Mouse (Mus musculus): ENCODE data around the gene Clec2i.

DNA sequence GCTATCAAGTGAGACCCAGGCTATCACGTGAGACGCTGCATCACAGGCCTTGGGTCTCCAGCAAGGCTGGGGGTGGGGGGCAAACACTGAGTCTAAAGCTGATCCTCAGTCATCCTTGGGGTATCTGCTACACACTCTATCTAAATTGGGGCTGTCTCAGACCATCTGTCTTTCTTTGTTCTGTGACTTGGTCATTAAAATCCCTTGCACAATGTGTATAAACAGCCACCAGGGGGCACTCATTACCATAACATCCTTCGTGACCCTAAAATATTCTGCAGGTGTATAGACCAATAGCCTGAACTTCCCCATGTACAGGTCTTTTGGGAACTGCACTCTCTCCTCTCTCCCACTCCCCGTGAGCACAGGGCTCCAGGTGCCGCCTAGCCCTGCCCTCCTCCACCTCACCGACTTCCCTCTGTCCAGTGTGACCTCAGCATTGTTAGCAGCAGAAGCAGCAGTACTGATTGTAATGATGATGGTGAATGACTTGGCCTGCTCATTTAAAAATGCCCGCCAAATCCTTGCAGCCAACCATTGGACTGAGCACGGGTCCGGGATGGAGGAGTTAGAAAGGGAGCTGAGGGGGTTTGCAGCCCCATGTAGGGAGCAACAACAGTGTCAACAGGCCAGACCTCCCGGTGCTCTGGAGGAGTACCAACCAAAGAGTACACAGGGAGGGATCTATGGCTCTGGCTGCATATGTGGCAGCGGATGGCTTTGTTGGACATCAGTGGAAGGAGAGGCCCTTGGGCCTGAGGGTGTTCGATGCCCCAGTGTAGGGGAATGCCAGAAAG, 33.2 kb upstream of the Clec2i start:
- TF ChIP-seq MAX (IDR thresholded peaks at IDR 0.05; ENCODE audit: low read length) = no peak
- no peak for TF ChIP-seq TAL1 (IDR thresholded peaks at IDR 0.05; ENCODE audit: low read length)
- peak; percentile 19 to 90 (median 65); a peak in 5 of 6 replicates for TF ChIP-seq CTCF (IDR thresholded peaks at IDR 0.05 in 2 of 3, conservative IDR thresholded peaks at IDR 0.05 in 1 of 3; ENCODE audit: control insufficient read depth in 1 of 3, insufficient read depth in 1 of 3, low read depth in 2 of 3, low read length in 3 of 3, poor library complexity in 1 of 3, severe bottlenecking in 1 of 3)
- TF ChIP-seq RCOR1 (IDR thresholded peaks at IDR 0.05; ENCODE audit: low read depth, low read length) = no peak
- no peak for TF ChIP-seq ZKSCAN1 (IDR thresholded peaks at IDR 0.05; ENCODE audit: low read depth, low read length)
- no peak for TF ChIP-seq CHD1 (IDR thresholded peaks at IDR 0.05; ENCODE audit: low read depth, low read length)
